In genomic region chr5:113133722-113134710, GRCm38 (mm10) we compare ENCODE assay signal across 8 mouse cellular contexts. TPM values are rescaled to one million over a fixed set of nuclear protein-coding genes. Genes with fewer than 3 reads are reported as not detected.
A peak's percentile ranks its signal among the peaks of the same experiment; 100 is the strongest.
DNase-seq lines count a peak whose midpoint lies in the region; ATAC-seq and TF ChIP-seq lines count a peak whose summit lies in the region.
"Had no signal": no experiment of that assay in that cellular context is flagged by ENCODE, and none has a peak within 500 bp of the region (broad histone marks: within the 10 kb centered on the region; RNA-seq: fewer than 3 reads in every experiment).

No protein-coding gene starts in this region.

- H3K9ac ChIP-seq in forebrain, embryonic 11.5 days (ENCODE audit: low read length) = no peak overlapping the region
- no peak overlapping the region for H3K9ac ChIP-seq in hindbrain, embryonic 15.5 days
- H3K9ac ChIP-seq in neural tube, embryonic 13.5 days = no peak overlapping the region

- no peak overlapping the region for H3K4me3 ChIP-seq in layer of hippocampus, adult 2 months
- H3K4me3 ChIP-seq in forebrain, embryonic 11.5 days (ENCODE audit: low read depth, low read length) = no peak overlapping the region
- H3K4me3 ChIP-seq in hindbrain, embryonic 15.5 days = no peak overlapping the region
- H3K4me3 ChIP-seq in neural tube, embryonic 13.5 days = no peak overlapping the region

- no peak for ATAC-seq in forebrain, embryonic 11.5 days (replicated peaks; ENCODE audit: low FRiP score)
- ATAC-seq in hindbrain, embryonic 15.5 days (ENCODE audit: low FRiP score, low read depth) = no peak
- no peak for ATAC-seq in neural tube, embryonic 13.5 days (ENCODE audit: low read depth)

- WGBS in forebrain, embryonic 11.5 days = 87% methylated on average over 19 of the region's 19 CpGs
- WGBS in hindbrain, embryonic 15.5 days = 93% methylated on average over 19 of the region's 19 CpGs
- WGBS in neural tube, embryonic 13.5 days = 89% methylated on average over 19 of the region's 19 CpGs

- no peak for DNase-seq in layer of hippocampus, adult 2 months (ENCODE audit: low spot score in 2 of 2)
- DNase-seq in layer of hippocampus, adult 18-20 months (ENCODE audit: low spot score in 2 of 2) = no peak
- no peak for DNase-seq in forebrain, embryonic 11.5 days (ENCODE audit: low spot score)
- DNase-seq in MN1 (ENCODE audit: low spot score) = no peak
- no peak for DNase-seq in layer of hippocampus, postnatal 36 days
- DNase-seq: thymus, adult 2 months had no signal

- H3K4me2 ChIP-seq in forebrain, embryonic 11.5 days (ENCODE audit: low read depth, low read length, severe bottlenecking) = no peak overlapping the region
- H3K4me2 ChIP-seq in hindbrain, embryonic 15.5 days = no peak overlapping the region
- H3K4me2 ChIP-seq in neural tube, embryonic 13.5 days = no peak overlapping the region

- no peaks in the 10 kb centered on the region for H3K36me3 ChIP-seq in forebrain, embryonic 11.5 days (ENCODE audit: control insufficient read depth, insufficient read depth, low read length)
- no peaks in the 10 kb centered on the region for H3K36me3 ChIP-seq in hindbrain, embryonic 15.5 days
- no peaks in the 10 kb centered on the region for H3K36me3 ChIP-seq in neural tube, embryonic 13.5 days

- no peak for TF ChIP-seq CTCF in layer of hippocampus, adult 2 months (conservative IDR thresholded peaks at IDR 0.05)

- no peaks in the 10 kb centered on the region for H3K9me3 ChIP-seq in forebrain, embryonic 11.5 days (ENCODE audit: control insufficient read depth, low read length)
- no peaks in the 10 kb centered on the region for H3K9me3 ChIP-seq in hindbrain, embryonic 15.5 days
- no peaks in the 10 kb centered on the region for H3K9me3 ChIP-seq in neural tube, embryonic 13.5 days

- peaks cover 29% of the 10 kb centered on the region for H3K4me1 ChIP-seq in forebrain, embryonic 11.5 days (replicated peaks; ENCODE audit: control insufficient read depth, insufficient read depth, low read length)
- peaks cover 31% of the 10 kb centered on the region for H3K4me1 ChIP-seq in hindbrain, embryonic 15.5 days (replicated peaks)
- H3K4me1 ChIP-seq in neural tube, embryonic 13.5 days (replicated peaks) = peaks cover 53% of the 10 kb centered on the region

- H3K27me3 ChIP-seq in forebrain, embryonic 11.5 days (ENCODE audit: control insufficient read depth, insufficient read depth, low read length) = peaks cover 11% of the 10 kb centered on the region
- peaks cover 15% of the 10 kb centered on the region; the same call in 1 of the 2 replicates for H3K27me3 ChIP-seq in hindbrain, embryonic 15.5 days
- H3K27me3 ChIP-seq in neural tube, embryonic 13.5 days = peaks cover 29% of the 10 kb centered on the region

- H3K27ac ChIP-seq in layer of hippocampus, adult 2 months = peak overlapping the region; percentile 56; the same call in 1 of the 2 replicates
- peak overlapping the region; percentile 93 for H3K27ac ChIP-seq in forebrain, embryonic 11.5 days (ENCODE audit: low read depth, low read length)
- H3K27ac ChIP-seq in hindbrain, embryonic 15.5 days (replicated peaks) = peak overlapping the region; percentile 75; the same call in 1 of the 2 replicates
- H3K27ac ChIP-seq in neural tube, embryonic 13.5 days (replicated peaks) = peak overlapping the region; percentile 86

RNA-seq across cellular contexts. Expression of gene Crybb3, which starts 52.6 kb away (rescaled TPM):
- 1 to 10 TPM; 3.8 to 4.2 TPM for total RNA-seq in layer of hippocampus, adult 2 months (2021)
- 1 to 10 TPM; 1.6 to 2.1 TPM for total RNA-seq in layer of hippocampus, adult 18-20 months (2021)
- polyA plus RNA-seq in forebrain, embryonic 11.5 days (2014; fragmentation: Nextera tagmentation; extraction: Ambion mirVana) = 0.76 TPM in 2 replicates
- polyA plus RNA-seq in hindbrain, embryonic 15.5 days (2015; fragmentation: Nextera tagmentation; extraction: Ambion mirVana) = 1.1 and 1.6 TPM in 2 replicates
- polyA plus RNA-seq in neural tube, embryonic 13.5 days (2015; fragmentation: Nextera tagmentation; extraction: Ambion mirVana) = 0.96 and 1.1 TPM in 2 replicates
- total RNA-seq in layer of hippocampus, postnatal 36 days (2021) = 1 to 10 TPM; 1.6 to 3.3 TPM
